Mouse (Mus musculus): ENCODE measurements around the gene BC005624. TPM values are rescaled to one million over a fixed set of nuclear protein-coding genes. Genes with fewer than 3 reads are reported as not detected.
A peak's percentile ranks its signal among the peaks of the same experiment; 100 is the strongest.
"Not testable (repeated sequence)": the region's sequence is repeated elsewhere in the genome, so short reads cannot be mapped to it uniquely, and the experiment has no call there.

Gene BC005624
- total RNA-seq, 2 experiments from 2014 or later = 17.4 to 21.3 TPM

- DNase-seq (ENCODE audit: low spot score in 2 of 2) = no peak
These were observed 3.4 kb upstream of the BC005624 start for GRCm38 (mm10) chr2:30985111-30986020.

DNA sequence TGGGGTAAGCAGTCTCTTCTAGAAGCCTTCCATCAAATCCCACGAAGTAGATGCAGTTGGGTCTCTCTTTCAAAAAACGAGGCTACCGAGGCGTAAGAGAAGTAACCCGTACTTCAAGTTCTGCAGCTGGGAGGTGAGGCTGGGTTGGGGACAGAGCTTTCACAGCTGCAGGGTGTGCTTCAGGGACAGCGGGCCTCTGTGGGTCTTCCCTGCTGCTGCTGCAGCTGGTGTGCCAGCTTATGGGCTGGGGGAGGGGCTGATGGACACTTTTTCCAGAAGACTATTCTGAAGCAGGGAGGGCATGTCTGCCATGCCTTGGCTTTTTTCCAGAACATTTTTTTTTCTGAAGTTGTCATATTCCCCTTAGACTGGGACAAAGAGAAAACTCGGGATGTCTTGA lies 1.0 kb upstream of the BC005624 start:
- no peak for DNase-seq (ENCODE audit: low spot score in 2 of 2)

DNA sequence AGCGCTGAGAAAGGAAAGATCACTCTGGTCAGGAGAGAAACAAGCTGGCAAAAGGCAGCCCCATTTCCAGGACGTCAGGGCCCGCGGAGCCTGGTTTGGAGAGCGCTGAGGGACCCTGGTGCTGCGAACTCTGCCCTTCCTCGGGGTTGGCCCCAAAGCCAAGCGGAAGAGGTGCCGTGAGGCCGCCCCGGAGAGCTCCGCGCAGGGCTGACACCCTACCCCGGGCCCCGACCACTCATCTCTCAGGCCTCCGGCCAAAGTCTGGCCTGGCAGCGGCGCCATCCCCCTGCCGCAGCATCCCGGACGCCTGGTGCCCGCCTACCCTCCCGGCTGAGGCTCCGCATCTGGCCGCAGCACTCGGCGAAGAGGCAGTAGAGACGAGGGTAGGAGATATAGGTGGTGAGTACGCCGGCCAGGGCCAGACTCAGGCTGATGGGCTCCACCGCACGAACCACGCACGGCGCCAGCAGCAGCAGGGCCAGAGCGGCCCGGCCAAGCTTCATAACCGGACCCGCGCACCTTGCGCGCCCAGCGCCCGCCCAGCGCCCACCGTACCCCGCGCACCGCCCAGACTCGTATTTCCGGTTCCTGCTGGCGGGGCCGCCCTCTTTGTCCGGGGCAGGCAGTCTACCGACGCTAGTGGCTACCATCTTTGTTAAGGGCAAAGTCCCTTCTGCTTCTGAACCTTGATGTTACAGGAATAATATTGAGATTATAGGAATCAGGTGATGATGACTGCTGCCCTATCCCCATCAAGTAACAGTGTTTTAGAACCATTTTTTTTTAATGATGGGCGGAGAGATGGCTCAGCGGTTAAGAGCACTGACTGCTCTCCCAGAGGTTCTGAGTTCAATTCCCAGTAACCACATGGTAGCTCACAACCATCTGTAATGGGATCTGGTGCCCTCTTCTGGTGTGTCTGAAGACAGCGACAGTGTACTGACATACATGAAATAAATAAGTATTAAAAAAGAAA lies 14.4 kb downstream of the BC005624 start, which contains the start of gene Tor1a:
Gene Tor1a (minus strand): TSS at position 582 of the 976 bp plus-strand sequence.
- DNase-seq (ENCODE audit: low spot score in 2 of 2) = peak; percentile 70 to 87

GRCm38 (mm10) chr2:30966826-30967225 lies 15.2 kb downstream of the BC005624 start:
- DNase-seq (ENCODE audit: low spot score in 2 of 2) = no peak

GRCm38 (mm10) chr2:30965627-30966026 lies 16.4 kb downstream of the BC005624 start:
- DNase-seq (ENCODE audit: low spot score in 2 of 2) = no peak

- DNase-seq (ENCODE audit: low spot score in 2 of 2) = no peak
These were observed 19.3 kb downstream of the BC005624 start for GRCm38 (mm10) chr2:30962570-30963254.

DNA sequence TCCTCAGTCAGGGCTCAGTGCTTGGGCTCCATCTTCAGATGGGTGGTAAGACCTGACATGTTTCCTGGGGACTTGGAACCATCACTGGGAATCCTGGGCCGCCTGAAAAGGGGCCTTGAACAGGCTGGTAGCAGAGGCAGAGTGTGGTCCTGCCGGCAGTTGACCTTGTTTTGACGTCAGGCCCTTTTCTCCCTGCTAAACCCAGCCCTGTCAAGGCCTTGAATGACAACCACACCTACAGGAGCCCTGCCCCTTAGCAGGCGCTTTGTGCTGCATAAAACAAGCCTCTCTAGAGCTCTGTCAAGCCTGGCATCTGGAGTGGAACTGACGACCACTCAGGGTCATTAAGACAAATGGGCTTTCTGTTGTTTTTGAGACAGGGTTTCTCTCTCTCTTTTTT lies 22.1 kb downstream of the BC005624 start:
- DNase-seq (ENCODE audit: low spot score in 2 of 2) = no peak

GRCm38 (mm10) chr2:30958726-30959125 lies 23.3 kb downstream of the BC005624 start:
- no peak for DNase-seq (ENCODE audit: low spot score in 2 of 2)

- DNase-seq (ENCODE audit: low spot score in 2 of 2) = no peak
These were observed 24.5 kb downstream of the BC005624 start for GRCm38 (mm10) chr2:30957511-30957910.

DNA sequence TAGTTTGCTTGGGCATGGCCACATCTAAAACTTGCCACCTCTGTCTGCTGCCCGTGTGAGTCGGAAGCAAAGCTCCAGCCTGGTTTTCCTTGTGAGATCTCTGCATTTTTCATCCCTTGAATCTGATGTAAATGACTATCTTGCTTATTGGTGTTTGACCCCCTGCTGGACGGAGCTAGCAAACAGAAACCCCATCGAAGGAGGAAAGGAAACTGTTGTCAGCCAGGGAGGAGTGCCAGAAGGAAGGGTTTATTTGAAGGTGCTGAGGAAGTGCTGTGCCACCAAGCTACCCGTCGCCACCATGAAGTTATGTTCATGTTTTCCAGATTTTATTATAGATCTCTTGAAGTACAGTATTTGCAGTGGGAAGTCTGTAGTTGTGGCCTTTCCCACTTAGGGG lies 27.2 kb downstream of the BC005624 start:
- no peak for DNase-seq (ENCODE audit: low spot score in 2 of 2)

DNA sequence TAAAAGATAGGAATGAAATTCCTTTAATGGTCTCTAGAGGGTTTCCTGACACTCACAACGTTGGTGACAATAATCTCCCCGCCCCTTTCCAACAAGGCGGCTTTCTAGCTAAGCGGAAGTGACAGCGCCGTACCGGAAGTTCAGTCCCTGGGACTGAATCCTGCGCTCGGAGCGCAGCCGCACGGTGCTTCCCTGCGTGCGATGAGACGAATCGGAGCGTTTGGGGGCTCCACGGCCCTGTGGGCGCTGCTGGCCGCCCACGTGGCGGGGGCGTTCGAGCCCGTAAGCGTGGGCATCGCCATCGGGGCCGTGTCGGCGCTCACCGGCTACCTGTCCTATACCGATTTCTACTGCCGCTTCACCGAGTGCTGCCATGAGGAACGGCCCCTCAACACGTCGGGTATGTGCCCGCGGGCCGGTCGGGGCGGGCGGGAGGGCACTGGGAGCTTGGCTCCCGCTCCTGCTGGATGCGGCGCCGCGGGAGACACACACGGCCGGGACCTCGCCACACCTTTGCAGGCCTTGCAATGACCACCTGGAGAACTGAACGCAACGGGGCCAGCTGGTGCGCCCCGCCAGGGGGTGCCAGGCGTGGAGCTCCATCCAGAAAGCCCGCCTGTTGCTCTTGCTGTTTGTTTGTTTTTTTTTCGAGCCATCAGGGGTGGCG lies 29.0 kb downstream of the BC005624 start, which contains the start of gene Tor1b:
Gene Tor1b (plus strand): TSS at position 136 of the 667 bp plus-strand sequence.
- DNase-seq (ENCODE audit: low spot score in 2 of 2) = peak; percentile 53 to 83

DNA sequence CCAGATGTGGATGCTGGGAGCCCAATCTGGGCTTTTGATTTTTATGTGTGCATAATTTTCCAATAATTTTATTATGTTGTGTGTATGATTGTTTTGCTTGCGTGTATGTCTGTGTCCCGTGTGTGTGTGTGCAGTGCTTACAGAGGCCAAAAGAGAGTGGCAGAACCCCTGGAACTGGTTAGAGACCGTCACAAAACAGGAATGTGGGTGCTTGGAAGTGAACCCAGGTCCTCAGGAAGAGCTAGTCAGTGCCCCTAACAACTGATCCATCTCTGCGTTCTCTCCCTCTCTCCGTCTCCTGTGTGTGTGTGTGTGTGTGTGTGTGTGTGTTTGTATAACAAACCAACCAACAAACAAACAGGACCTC lies 29.6 kb downstream of the BC005624 start:
- no peak for DNase-seq (ENCODE audit: low spot score in 2 of 2)

- DNase-seq (ENCODE audit: low spot score in 2 of 2) = peak in 1 of 2 experiments; percentile 51
These were observed 39.4 kb downstream of the BC005624 start for GRCm38 (mm10) chr2:30942603-30943011.

GRCm38 (mm10) chr2:30942116-30942515 lies 39.9 kb downstream of the BC005624 start:
- DNase-seq (ENCODE audit: low spot score in 2 of 2) = not testable (repeated sequence)

DNA sequence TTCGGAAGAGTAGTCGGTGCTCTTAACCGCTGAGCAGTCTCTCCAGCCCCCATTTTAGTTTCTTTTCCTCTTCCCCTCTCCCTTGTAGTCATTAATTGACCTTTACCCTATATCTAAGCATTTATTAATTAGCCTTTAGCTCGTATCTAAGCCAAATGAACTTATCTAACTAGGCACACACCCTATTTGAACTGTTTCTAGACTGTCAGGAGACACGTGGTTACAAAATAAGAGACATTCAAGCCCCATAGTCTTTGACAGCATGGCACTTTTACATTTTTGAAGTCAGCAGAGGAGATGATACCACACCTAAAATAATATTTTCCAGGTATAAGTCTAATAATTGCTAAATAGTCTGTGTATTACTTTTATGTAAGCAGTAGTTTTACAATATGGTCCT lies 40.4 kb downstream of the BC005624 start:
- no peak for DNase-seq (ENCODE audit: low spot score in 2 of 2)

GRCm38 (mm10) chr2:30938574-30938991 lies 43.4 kb downstream of the BC005624 start:
- DNase-seq (ENCODE audit: low spot score in 2 of 2) = no peak

DNA sequence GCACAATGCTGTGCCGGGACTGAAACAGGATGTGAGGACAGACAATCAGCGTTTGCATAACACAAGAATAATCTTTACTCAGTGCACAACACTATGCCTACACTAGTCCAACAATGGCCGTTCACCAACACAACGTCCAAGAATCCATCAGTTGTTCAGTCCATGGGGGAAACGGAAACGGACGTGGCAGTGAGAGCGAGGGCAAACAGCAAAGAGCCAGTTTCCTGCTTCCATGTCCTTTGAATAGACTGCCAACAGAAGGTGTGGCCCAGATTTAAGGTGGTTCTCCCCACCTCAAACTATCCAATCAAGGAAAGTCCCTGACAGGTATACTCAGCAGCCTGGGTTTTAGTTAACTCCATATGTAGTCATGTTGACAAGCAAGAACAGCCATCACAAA lies 44.3 kb downstream of the BC005624 start:
- no peak for DNase-seq (ENCODE audit: low spot score in 2 of 2)

- DNase-seq (ENCODE audit: low spot score in 2 of 2) = no peak
These were observed 45.2 kb downstream of the BC005624 start for GRCm38 (mm10) chr2:30936808-30937207.

DNA sequence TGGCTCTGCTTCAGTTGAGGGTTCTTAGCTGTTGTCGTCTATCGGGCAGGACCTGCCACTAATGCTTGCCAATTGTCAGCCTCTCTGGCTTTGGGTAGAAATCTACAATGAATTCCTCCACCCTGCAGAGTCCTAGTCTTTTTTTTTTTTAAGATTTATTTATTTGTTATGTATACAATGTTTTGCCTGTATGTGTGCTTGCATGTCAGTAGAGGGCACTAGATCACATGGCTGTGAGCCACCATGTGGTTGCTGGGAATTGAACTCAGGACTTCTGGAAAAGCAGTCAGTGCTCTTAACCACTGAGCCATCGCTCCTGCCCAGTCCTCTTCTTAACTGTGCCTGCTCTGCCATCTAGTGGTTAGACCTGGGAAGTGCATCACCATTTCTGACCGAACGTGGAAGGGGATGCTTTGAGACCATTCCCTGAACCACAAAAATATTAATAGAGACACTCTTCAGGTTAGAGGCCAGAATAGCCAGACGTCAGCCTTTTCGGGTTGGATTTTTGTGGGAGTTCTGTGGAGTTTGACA lies 48.0 kb downstream of the BC005624 start:
- DNase-seq (ENCODE audit: low spot score in 2 of 2) = peak; percentile 55 to 73

- DNase-seq (ENCODE audit: low spot score in 2 of 2) = no peak
These were observed 49.0 kb downstream of the BC005624 start for GRCm38 (mm10) chr2:30933032-30933431.
